Mouse (Mus musculus) NIH3T3 (cell line): ENCODE measurements around the gene Fam222b.
"Not testable (repeated sequence)": the region's sequence is repeated elsewhere in the genome, so short reads cannot be mapped to it uniquely, and the experiment has no call there.

ENCODE experiments used
- DNase-seq: peaks from one replicate; pipeline ENCODE4 v3.0.0-alpha.2; 2012; ENCODE audit warnings: low read depth

Gene Fam222b

DNA sequence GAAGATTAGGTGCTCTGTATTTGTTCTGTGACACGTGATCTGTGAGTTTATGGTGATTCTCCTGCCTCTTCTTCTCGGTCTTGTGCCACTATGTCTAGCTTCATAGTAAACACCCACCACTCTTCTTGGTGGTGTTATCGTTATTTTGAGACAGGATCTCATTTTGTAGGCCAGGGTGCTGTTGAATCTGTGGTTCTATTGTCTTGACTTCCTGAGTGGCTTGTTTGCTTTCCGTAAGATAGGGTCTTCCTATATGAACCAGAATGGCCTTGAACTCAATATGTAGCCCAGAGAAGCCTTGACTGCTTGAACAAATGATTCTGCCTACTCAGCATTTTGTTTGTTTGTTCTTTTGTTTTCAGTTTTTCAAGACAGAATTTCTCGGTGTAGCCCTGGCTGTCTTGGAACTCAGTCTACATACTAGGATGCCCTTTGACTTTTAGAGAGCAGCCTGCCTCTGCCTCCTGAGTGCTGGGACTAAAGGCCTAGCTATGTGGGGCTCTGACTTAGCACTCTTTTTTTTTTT lies 6.6 kb upstream of the Fam222b start:
- no peak for DNase-seq

DNA sequence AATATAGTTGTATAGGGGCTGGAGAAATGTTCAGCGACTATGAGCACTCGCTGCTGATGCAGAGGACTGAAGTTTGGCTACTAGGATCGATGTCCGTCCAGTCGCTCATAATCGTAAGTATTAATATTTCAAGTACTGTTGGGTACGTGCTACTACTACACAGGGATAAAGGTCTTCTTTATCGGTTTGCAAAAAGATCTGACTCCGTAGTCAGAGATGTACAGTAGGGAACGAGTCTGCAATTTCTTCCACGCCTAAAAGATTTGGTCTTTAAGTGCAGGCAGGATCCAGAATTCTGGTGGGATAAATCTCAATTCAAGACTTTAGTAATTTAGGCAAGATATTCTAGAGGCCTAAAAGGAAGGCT lies 340 bp upstream of the Fam222b start:
- no peak for DNase-seq

DNA sequence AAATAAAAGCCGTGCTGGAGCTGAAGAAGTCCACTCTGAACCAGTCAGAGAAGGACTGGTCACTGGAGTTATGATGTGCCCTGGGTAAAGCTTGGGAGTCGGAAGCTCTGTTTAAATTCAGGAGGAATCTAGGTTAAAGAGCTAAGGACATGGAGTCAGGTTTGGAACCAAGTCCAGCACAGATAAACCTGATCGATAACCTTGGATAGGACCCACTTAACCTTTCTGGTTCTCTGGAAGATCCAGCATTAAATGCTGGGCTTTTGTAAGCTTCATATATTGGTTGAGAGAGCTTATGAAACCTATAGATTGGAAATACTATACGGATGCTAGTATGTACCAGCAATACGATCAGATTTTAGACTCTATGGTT lies 670 bp downstream of the Fam222b start:
- no peak for DNase-seq

GRCm38 (mm10) chr11:78097077-78097476 lies 2.6 kb downstream of the Fam222b start:
- no peak for DNase-seq

- no peak for DNase-seq
These were observed 6.3 kb downstream of the Fam222b start for GRCm38 (mm10) chr11:78100746-78101145.

DNA sequence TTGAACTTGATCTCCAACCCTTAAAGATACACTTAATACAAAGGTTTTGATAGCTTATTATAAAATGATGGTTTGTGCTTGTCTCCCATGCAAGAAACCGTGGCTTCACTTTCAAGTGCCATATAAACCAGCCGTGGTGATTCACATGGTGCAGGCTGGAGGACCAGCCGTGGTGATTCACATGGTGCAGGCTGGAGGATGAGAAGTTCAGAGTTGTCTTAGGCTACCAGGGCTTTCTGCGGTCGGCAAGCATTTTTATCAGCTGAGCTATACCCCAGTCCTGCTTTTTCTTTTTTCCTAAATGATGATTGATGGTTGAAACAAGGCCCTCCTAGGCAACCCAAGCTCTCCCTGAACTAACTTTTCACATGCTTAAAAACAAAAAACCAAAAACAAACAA lies 7.7 kb downstream of the Fam222b start:
- peak; percentile 88 for DNase-seq

DNA sequence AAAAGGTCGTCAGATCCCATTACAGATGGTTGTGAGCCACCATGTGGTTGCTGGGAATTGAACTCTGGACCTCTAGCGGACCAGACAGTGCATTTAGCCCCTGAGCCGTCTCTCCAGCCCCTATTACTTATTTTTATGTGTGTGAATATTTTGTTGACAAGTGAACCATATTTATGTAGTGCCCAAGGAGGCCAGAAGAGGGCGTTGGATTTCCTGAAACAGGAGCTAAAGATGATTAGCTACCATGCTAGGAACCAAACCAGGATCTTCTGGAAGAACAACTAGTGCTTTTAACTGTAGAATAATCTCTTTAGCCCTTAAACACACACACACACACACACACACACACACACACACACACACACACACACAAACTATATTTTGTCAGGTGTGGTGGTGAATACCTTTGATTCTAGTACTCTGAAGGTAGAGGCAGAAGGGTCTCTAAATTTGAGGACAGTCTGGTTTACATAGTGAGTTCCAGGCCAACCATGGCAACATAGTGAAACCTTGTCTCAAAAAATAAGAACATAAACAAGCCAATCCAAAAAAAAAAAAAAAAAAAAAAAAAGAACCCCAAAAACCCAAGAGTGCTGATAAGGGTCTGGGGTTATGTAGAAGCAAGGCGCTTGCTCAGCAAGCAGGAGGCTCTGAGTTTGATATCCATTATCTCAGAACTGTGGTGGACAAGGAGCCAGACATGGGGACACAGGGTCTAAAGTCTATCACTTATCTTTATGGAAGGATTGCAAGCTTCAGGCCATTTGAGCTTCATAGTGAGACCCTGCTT lies 8.7 kb downstream of the Fam222b start:
- peak; percentile 38 for DNase-seq

GRCm38 (mm10) chr11:78104501-78104900 lies 10.0 kb downstream of the Fam222b start:
- no peak for DNase-seq

- DNase-seq, result no peak
These were observed 19.2 kb downstream of the Fam222b start for GRCm38 (mm10) chr11:78113616-78114015.

DNA sequence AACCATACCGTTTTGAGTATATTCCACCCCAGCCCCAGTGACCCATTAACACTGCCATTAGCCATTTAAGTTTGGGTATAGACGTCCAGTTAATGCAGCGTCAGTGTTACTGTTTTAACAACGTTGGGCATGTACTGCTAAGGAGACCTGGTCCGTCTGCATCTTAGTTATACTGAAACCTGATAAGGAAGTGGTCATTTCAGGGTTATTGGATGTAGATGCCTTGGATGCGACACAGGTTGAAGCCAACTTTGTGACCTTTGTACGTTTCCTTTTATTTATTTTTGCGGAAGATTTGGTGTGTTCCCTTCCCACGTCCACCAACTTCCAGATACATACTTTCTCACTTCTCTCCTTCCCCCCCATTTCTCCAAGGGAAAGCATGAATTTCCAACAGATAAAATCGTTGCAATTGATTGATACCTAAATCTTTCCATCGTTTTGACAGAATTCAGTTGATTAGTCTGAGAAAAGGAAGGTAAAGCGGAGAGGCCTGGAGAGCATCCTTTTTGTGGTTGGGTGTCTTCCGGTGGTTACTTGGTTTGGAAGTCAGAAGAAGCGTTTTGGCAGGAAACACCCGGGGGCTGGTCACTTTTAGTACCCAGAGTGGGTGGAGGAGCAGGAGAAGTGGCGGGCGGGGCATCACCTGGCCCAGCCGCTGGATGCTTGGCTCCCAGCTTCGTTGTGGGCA lies 20.4 kb downstream of the Fam222b start:
- DNase-seq, result no peak

- peak; percentile 97 for DNase-seq
These were observed 21.1 kb downstream of the Fam222b start for GRCm38 (mm10) chr11:78115367-78116145.

GRCm38 (mm10) chr11:78116146-78116410 lies 21.6 kb downstream of the Fam222b start:
- DNase-seq, result no peak

DNA sequence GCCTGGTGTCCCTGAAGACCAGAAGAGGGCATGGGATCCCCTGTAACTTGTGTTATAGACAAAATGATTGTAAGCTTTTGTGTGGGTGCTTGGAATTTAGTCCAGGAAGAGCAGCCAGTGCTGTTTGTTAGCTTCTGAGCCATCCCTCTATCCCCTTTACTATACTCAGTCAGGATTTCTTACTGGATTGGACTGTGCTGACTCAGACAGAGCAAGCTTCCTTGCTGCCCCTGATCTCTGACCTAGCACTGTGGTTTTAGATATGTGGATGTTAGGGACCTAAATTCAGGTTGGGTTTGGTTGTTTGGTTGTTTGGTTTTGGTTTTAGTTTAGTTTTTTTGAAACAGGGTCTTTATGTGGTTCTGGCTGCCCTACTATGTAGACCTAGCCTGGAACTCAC lies 24.0 kb downstream of the Fam222b start:
- DNase-seq, result no peak

- no peak for DNase-seq
These were observed 25.4 kb downstream of the Fam222b start for GRCm38 (mm10) chr11:78119898-78120297.

DNA sequence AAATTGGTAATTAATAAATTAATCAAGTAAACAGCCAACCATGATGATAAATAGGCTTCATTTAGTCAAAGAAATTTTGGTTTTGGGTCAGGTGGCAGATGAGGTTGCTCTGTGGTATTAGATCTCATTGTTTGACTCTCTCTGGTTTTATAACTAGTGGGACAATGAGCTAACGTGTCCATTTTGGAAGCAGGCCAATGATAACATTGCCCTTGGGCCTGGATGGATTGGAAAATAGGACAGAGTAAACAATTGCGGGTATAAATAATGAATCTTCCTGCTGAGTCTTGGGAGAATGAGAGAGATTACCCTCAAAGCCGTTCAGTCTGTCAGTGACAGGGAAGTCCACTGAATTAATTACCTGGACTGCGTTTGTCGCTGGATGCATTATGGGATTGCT lies 26.7 kb downstream of the Fam222b start:
- DNase-seq, result peak; percentile 27

- no peak for DNase-seq
These were observed 28.4 kb downstream of the Fam222b start for GRCm38 (mm10) chr11:78122815-78123214.

GRCm38 (mm10) chr11:78123782-78124181 lies 29.3 kb downstream of the Fam222b start:
- no peak for DNase-seq

DNA sequence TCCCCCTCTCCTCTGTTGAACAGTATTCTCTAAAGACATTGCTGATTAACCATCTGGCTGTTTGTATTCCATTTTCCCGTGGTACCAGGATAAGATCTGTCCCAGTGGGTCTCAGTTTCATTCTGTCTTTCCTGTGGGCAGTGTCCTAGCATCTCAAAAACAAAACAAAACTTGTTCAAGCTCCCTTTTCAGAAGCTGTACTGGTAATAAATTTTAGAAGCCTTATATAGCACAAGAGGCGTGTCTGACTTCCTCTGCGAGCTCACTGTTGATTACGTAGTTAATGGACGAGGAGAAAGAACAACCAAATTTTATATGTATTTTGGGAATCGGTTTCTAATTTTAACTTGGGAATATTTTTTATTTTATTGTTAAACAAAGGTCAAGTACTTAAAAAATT lies 31.2 kb downstream of the Fam222b start:
- no peak for DNase-seq

- no peak for DNase-seq
These were observed 32.3 kb downstream of the Fam222b start for GRCm38 (mm10) chr11:78126739-78127138.

- no peak for DNase-seq
These were observed 35.0 kb downstream of the Fam222b start for GRCm38 (mm10) chr11:78129458-78129857.

- DNase-seq, result no peak
These were observed 39.5 kb downstream of the Fam222b start for GRCm38 (mm10) chr11:78133915-78134314.

- DNase-seq, result no peak
These were observed 39.9 kb downstream of the Fam222b start for GRCm38 (mm10) chr11:78134344-78134743.

GRCm38 (mm10) chr11:78135314-78135713 lies 40.9 kb downstream of the Fam222b start:
- not testable (repeated sequence) for DNase-seq
